Mouse (Mus musculus): Measurements from ENCODE around the gene Skint10.

The Skint10 gene

GRCm38 (mm10) chr4:112774766-112775165 lies at the start of gene Skint10:
TSS of gene Skint10 (minus strand) at chr4:112774866.
- no peak for DNase-seq (ENCODE audit: low read depth, low spot score)

- DNase-seq (ENCODE audit: low read depth, low spot score) = no peak
Observed at GRCm38 (mm10) chr4:112790646-112791045, 16.0 kb upstream of the Skint10 start.
